Mouse (Mus musculus) kidney, adult 8-10 months (tissue): ENCODE measurements at regions not wholly inside any gene's neighbourhood (a gene's known extent, or its start where the extent isn't known, plus 50 kb on each side); places are given as distances from the start of the nearest gene placed in this dataset.

ENCODE experiments used
- DNase-seq, 2 experiments: peaks; one replicate each; pipeline ENCODE4 v3.0.0; 2022

- no peak for DNase-seq
These were observed 297.3 kb downstream of the Kcnrg start for GRCm38 (mm10) chr14:61904426-61905124.

- no peak for DNase-seq
These were observed 310.9 kb downstream of the Kcnrg start for GRCm38 (mm10) chr14:61918113-61918512.

- DNase-seq: no peak
These were observed 324.6 kb downstream of the Kcnrg start for GRCm38 (mm10) chr14:61931811-61932210.

GRCm38 (mm10) chr14:61941682-61942081, 334.4 kb downstream of the Kcnrg start:
- no peak for DNase-seq

- no peak for DNase-seq
These were observed 338.4 kb downstream of the Kcnrg start for GRCm38 (mm10) chr14:61945659-61946058.

GRCm38 (mm10) chr14:61949446-61949845, 342.2 kb downstream of the Kcnrg start:
- DNase-seq: no peak

GRCm38 (mm10) chr14:61950004-61950403, 342.4 kb upstream of the Rnaseh2b start:
- no peak for DNase-seq

- DNase-seq: no peak
These were observed 339.4 kb upstream of the Rnaseh2b start for GRCm38 (mm10) chr14:61953029-61953428.

GRCm38 (mm10) chr14:61955416-61955815, 337.0 kb upstream of the Rnaseh2b start:
- no peak for DNase-seq

GRCm38 (mm10) chr14:61960243-61960957, 332.0 kb upstream of the Rnaseh2b start:
- DNase-seq: no peak

- no peak for DNase-seq
These were observed 323.9 kb upstream of the Rnaseh2b start for GRCm38 (mm10) chr14:61968467-61968866.

GRCm38 (mm10) chr14:61968957-61969535, 323.3 kb upstream of the Rnaseh2b start:
- DNase-seq: peak; percentile 25 to 35

- peak; percentile 84 to 87 for DNase-seq
These were observed 321.8 kb upstream of the Rnaseh2b start for GRCm38 (mm10) chr14:61970591-61970990.

GRCm38 (mm10) chr14:61971100-61972088, 321.0 kb upstream of the Rnaseh2b start:
- peak in 1 of 2 experiments; percentile 34 for DNase-seq

- peak; percentile 83 to 87 for DNase-seq
These were observed 317.1 kb upstream of the Rnaseh2b start for GRCm38 (mm10) chr14:61975301-61975732.

- DNase-seq: no peak
These were observed 311.8 kb upstream of the Rnaseh2b start for GRCm38 (mm10) chr14:61980581-61980980.

- DNase-seq: no peak
These were observed 306.8 kb upstream of the Rnaseh2b start for GRCm38 (mm10) chr14:61985575-61985974.

- DNase-seq: no peak
These were observed 306.2 kb upstream of the Rnaseh2b start for GRCm38 (mm10) chr14:61986203-61986602.

- no peak for DNase-seq
These were observed 297.1 kb upstream of the Rnaseh2b start for GRCm38 (mm10) chr14:61995253-61995652.

- DNase-seq: no peak
These were observed 294.7 kb upstream of the Rnaseh2b start for GRCm38 (mm10) chr14:61997736-61998135.

GRCm38 (mm10) chr14:61998259-61998658, 294.1 kb upstream of the Rnaseh2b start:
- DNase-seq: no peak

- DNase-seq: peak; percentile 17 to 25
These were observed 290.9 kb upstream of the Rnaseh2b start for GRCm38 (mm10) chr14:62001481-62001949.
